Mouse (Mus musculus): ENCODE measurements around the gene Cyth1.

DNA sequence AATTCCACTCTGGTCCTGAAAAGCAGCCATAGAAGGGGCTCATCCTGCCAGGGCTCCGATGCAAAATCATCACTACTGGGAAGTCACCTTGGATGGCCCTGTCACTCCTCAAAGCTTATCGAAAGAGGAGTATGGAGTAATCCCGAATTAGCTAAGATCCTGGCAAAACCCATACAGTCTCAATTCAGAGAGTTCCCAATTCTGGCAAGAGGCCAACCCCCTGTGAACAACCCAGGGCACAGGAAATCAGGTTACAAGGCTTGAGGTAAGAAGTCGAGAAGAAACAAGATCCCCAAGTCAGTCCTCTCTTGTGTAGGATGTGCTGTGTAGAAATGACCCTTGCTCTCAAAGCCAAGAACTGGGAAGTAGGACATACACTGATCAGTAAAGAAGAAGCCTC lies 5.9 kb downstream of the Cyth1 start:
- no peak for TF ChIP-seq CTCF (IDR thresholded peaks at IDR 0.05; ENCODE audit: borderline replicate concordance, insufficient read depth, low read depth, low read length)
- TF ChIP-seq POLR2A (IDR thresholded peaks at IDR 0.05; ENCODE audit: borderline replicate concordance, insufficient read depth, low read length), result no peak
